Mouse (Mus musculus) CD4-positive helper T cell, adult 2 months (primary cell): ENCODE measurements at regions not wholly inside any gene's neighbourhood (a gene's known extent, or its start where the extent isn't known, plus 50 kb on each side); places are given as distances from the start of the nearest gene placed in this dataset.

Source experiments
- DNase-seq: peaks from one replicate; pipeline ENCODE4 v3.0.0-alpha.2; 2012; ENCODE audit warnings: low read depth, missing footprints, low spot score

DNA sequence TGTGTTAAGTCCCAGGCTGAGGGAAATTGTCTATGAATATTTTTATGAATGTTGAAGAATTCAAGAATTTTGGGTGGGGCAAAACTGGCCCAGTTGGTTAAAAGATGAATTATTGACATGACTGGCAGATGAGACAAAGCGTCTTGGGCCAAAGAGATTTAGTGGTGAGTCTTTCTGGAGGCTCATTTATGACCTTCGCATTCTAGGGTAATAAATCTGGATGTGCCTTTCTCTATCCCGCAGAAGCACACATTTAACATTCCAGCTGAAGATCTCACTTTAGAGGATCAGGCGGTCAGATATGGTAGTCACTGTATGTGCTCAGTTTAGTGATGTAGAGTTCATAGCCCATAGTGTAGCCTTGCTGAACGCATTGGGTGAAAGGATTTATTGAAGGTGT, 296.9 kb upstream of the Gm21798 start:
- no peak for DNase-seq

GRCm38 (mm10) chr15:64532260-64533120, 285.0 kb upstream of the Gm21798 start:
- no peak for DNase-seq

GRCm38 (mm10) chr15:64533169-64533795, 284.2 kb upstream of the Gm21798 start:
- DNase-seq: no peak

DNA sequence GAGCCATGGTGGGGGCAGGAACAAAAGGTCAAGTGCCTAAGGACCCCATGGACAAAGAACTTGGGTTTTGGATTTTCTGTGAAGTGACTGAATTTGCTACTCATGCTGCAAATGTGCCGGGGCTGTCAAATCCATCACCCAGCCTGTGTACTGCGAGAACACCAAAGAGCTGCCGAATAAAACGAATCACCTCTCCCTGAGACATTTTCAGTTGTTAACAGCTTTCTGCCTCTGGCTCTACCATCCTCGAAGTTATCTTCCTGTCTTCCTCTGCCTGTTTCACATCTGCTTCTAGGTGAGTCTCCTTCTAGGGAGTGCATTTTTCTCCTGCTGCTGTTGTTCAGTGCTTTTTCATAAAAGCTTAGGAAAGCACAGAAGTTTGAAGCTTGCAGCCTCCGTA, 283.3 kb upstream of the Gm21798 start:
- no peak for DNase-seq

GRCm38 (mm10) chr15:64535160-64535559, 282.3 kb upstream of the Gm21798 start:
- no peak for DNase-seq

DNA sequence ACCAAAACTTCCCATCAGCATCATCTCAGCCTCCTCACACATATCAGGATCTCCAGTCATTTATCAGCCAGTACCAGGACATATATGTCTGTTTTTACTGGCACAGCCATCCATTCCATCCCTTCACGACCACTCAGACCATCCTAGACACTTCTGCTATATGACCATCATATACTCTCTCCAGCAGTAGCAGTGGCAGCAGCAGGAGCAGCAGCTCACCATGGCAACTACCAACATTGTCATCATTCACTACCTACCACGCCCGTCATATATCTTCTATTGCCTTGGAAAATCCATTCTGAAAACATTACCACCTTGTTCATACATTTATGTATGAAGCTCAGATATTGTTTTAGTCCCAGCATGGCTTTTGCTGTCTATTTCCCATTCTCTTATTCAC, 276.1 kb upstream of the Gm21798 start:
- no peak for DNase-seq

DNA sequence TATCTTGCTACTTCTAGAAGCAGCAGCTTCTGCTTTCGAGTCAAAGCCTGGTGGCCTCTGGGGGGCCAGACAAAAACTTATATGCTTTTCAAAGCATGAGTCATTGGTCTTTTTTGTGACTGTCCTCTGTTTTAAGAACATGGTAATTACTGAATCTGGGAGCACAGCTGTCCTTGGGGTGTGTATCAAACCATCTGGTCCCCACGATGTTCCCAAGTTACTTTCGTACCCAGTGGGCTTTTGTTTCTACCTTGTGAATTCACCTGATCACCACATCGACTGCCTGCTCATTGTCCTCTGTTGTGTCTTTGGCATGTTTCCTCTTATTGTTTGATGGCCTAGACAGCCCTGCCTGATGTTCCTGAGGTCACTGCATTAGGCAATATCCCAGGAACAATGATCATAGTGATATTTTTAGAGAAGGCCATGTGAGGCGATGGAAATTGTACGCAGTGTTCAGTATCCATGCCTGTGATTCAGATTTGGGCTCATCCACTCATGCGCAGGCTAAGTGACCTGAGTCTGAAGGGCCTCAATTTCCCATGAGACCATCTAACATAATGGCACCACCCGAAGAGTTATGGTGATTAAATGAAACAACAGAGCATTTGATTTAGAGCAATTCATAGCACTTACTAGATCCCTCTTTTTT, 275.1 kb upstream of the Gm21798 start:
- DNase-seq: no peak

DNA sequence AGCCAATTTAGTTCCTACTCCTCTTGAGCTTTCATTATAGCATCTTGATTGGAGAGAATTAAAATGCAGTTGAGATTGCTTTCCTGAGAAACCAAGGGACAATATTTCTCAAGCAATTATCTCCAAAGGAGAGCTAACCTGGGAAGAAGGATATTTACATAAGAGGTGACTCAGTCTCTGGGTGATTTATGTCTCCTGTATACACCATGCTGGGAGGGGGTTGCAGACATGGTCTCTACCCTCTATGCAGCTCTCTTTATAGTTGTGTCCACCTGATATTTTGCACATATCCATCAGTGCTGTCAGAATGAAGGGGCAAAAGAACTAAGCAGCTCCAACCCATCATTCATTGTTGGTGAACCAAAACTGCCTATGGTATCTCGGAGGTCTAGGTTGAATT, 274.6 kb upstream of the Gm21798 start:
- DNase-seq: no peak

DNA sequence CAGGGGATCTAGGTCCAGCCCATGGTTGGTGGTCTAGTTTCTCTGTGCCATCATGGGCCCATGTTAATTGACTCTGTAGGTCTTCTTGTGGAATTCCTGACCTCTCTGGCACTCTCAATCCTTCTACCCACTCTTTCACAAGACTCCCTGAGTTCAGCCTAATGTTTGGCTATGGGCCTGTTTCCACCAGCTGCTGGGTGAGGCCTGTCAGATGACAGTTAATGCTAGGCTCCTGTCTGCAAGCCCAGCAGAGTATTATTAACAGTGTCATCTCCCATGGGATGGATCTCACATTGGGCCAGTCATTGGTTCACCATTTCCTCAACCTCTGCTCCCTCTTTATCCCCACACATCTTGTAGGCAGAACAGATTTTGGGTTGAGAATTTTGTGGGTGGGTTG, 271.5 kb upstream of the Gm21798 start:
- DNase-seq: no peak

GRCm38 (mm10) chr15:64557540-64557939, 260.0 kb upstream of the Gm21798 start:
- no peak for DNase-seq

DNA sequence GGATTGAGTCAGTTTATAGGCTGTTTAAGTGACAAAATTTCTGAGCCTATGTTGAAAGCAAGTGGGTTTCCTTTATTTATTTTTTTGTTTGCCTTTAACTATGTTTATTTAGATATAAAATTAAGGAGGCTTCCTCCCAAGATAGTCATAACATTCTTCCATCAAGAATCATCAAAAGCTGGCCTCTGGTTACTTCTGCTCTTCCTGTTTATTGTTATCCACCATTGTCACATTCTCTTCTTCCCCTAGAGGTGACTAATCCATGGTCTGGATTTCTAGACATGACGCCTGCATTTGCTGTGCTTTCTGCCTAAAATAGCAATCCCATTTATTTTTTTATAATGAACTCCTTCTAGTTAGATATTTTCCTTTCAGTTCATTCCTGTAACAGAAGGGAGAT, 259.3 kb upstream of the Gm21798 start:
- no peak for DNase-seq

- no peak for DNase-seq
Observed at GRCm38 (mm10) chr15:64562431-64563111, 254.9 kb upstream of the Gm21798 start.

- DNase-seq: no peak
Observed at GRCm38 (mm10) chr15:64564703-64565102, 252.8 kb upstream of the Gm21798 start.

GRCm38 (mm10) chr15:64576891-64577535, 240.5 kb upstream of the Gm21798 start:
- DNase-seq: no peak

DNA sequence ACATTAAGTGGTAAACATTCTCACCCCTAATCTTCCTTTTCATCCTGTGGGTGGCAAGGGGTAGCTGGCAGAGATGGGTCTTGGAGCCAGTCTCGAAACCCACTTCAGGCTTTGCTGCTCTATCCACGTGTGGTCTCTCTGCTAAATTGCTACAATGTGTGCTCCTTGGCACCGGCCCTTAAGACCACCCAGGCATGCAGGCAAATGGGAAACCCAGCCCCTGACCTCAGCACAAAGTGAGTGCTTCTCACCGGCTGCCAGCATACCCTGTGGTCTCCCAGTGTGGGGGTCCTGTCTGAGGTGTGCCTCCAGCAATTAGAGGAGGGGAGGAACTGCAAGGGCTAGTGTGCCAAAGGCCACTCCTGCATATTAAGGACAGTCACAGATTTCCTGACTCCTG, 238.5 kb upstream of the Gm21798 start:
- DNase-seq: no peak

DNA sequence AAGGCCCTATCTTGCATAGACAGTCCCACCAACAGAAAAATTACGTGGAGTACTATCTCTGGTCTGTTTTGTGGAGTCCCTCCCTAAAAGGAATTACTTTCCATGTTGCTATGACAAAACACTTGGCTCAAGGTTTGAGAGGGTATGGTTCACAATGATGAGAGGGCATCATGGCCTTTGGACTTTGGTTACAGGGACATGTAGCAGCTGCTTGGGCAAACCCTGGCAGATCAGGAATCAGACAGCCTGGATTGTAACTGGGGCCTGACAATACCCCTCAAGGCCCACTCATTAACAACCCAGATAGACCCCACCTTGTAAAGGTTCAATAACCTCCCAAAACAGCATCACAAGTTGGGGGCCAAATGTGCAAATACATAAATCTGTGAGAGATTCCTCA, 237.0 kb upstream of the Gm21798 start:
- no peak for DNase-seq

DNA sequence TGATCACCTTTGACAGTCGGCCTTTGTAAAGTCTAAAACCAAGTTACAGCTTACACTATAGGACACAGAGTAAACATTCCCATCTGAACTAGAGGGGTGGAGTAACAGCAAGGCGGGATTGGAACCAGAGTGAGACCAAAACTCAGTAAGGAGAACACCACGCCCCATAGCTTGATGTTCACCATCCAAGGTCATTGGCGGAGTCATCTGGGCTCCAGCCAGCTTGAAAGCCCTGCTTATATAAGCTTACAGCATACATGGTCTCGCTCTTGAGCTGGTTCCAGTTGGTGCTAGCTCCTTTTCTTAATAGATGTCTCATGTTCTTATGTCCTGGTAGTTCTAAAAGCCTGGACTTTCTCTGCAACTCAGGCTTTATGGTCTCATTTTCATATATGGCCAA, 236.4 kb upstream of the Gm21798 start:
- DNase-seq: no peak

GRCm38 (mm10) chr15:64584129-64584528, 233.4 kb upstream of the Gm21798 start:
- no peak for DNase-seq

DNA sequence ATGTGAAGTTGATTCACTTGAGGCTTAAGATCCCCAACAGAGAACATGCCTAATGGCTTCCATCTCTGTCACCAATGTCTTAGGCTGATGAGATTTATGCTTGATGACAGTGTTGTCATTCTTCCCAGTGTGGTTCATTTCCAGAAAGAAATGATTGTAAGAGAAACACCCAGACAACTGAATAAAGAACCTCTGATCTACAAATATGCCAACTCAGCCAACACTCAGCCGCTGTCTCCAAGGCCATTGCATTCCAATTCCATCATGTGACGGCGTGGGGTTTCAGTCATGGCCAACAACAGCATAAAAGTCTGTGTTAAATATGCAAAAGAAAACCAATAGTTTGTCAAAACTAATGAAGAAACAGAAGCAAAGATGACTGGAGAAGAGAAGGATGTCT, 230.7 kb upstream of the Gm21798 start:
- DNase-seq: no peak

DNA sequence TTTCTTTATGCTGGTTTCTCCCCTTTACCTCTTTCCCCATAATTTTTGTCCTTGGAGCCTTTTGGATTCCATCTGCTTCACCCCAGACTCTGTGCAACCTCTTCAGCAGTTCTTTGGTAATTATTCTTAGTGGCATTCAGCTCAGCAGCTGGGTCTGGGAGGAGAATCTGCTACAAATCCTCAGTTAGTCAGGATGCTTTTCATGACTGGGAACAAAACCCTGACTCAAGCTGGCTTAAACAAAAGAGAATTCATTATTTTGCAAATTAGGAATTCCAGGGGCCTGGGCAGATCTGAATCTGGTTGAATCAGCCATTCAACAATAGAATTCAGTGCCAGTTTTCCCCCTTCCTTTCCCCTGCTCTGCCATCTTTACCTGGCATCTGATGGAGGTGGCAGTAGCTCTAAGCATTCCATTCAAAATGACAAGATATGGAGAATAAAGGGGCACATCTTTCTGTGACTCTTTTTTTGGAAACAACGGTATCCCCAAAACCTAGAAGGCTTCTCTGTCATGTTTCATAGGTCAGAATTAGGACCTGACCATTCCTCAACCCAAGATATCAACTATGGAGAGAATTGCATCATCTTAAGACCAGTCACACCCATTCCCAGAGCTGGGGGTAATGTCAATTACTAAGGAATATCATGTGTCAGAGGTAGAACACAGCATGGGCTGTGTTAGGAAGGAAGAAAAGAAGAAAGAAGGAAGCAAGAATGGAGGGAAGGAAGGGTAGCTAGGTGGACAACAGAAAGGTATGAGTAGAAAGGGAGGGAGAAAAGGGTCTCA, 227.2 kb upstream of the Gm21798 start:
- no peak for DNase-seq

DNA sequence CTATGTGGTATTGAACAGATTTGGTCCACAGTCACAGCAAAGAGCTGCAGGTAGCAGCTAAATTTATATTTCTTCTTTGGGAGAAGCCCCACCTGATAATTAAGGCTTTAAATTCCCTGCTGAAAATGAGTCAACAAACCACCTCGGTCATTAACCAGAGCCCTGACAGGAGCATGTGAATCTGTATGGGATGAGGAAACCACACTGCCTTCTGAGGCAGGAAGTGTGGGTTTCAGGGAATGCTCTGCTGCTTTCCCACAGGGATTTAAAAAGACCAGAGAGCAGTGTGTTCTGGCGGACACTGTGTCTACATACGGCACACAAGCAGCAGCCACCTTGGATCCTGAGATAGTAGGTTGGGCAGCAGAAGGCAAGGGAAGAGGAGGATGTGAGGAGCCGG, 204.0 kb upstream of the Gm21798 start:
- no peak for DNase-seq
